Mouse (Mus musculus) fibroblast of lung, adult 2 months (primary cell): ENCODE results near the gene Ankrd36.
A peak's percentile ranks its signal among the peaks of the same experiment; 100 is the strongest.
"Not testable (repeated sequence)": the region's sequence is repeated elsewhere in the genome, so short reads cannot be mapped to it uniquely, and the experiment has no call there.

Source experiments
- DNase-seq: peaks from one replicate; pipeline ENCODE4 v3.0.0-alpha.2; 2011; ENCODE audit warnings: low read depth

The Ankrd36 gene

GRCm38 (mm10) chr11:5569474-5569873, at the start of gene Ankrd36:
Ankrd36 (plus strand) TSS chr11:5569684.
- no peak for DNase-seq

GRCm38 (mm10) chr11:5520412-5521265, 48.8 kb upstream of the Ankrd36 start, which contains the start of gene Xbp1:
Xbp1 (plus strand) TSS chr11:5520659.
- peak; percentile 79 for DNase-seq

- no peak for DNase-seq
Observed at GRCm38 (mm10) chr11:5521266-5521515, 48.3 kb upstream of the Ankrd36 start.

- DNase-seq = peak; percentile 81
Observed at GRCm38 (mm10) chr11:5521516-5522291, 47.8 kb upstream of the Ankrd36 start.

- DNase-seq = no peak
Observed at GRCm38 (mm10) chr11:5522798-5523415, 46.6 kb upstream of the Ankrd36 start.

GRCm38 (mm10) chr11:5525418-5525817, 44.1 kb upstream of the Ankrd36 start:
- no peak for DNase-seq

- DNase-seq = no peak
Observed at GRCm38 (mm10) chr11:5526573-5527439, 42.7 kb upstream of the Ankrd36 start.

- no peak for DNase-seq
Observed at GRCm38 (mm10) chr11:5527865-5528523, 41.5 kb upstream of the Ankrd36 start.

GRCm38 (mm10) chr11:5528841-5529240, 40.6 kb upstream of the Ankrd36 start:
- no peak for DNase-seq

GRCm38 (mm10) chr11:5530172-5530571, 39.3 kb upstream of the Ankrd36 start:
- no peak for DNase-seq

GRCm38 (mm10) chr11:5530717-5531116, 38.8 kb upstream of the Ankrd36 start:
- no peak for DNase-seq

- no peak for DNase-seq
Observed at GRCm38 (mm10) chr11:5533108-5533507, 36.4 kb upstream of the Ankrd36 start.

- DNase-seq = not testable (repeated sequence)
Observed at GRCm38 (mm10) chr11:5537454-5537853, 32.0 kb upstream of the Ankrd36 start.

GRCm38 (mm10) chr11:5540331-5540730, 29.2 kb upstream of the Ankrd36 start:
- DNase-seq = no peak

GRCm38 (mm10) chr11:5541230-5541798, 28.2 kb upstream of the Ankrd36 start:
- DNase-seq = no peak

- DNase-seq = peak; percentile 88
Observed at GRCm38 (mm10) chr11:5541799-5542481, 27.5 kb upstream of the Ankrd36 start, which contains the start of gene Ccdc117. Ccdc117 (minus strand) TSS chr11:5542187.

GRCm38 (mm10) chr11:5542482-5543185, 26.9 kb upstream of the Ankrd36 start:
- no peak for DNase-seq

GRCm38 (mm10) chr11:5543281-5543680, 26.2 kb upstream of the Ankrd36 start:
- no peak for DNase-seq

GRCm38 (mm10) chr11:5544709-5545108, 24.8 kb upstream of the Ankrd36 start:
- DNase-seq = not testable (repeated sequence)

GRCm38 (mm10) chr11:5545457-5545856, 24.0 kb upstream of the Ankrd36 start:
- no peak for DNase-seq
